Mouse (Mus musculus): ENCODE measurements around the gene Stx18. TPM values are rescaled to one million over a fixed set of nuclear protein-coding genes. Genes with fewer than 3 reads are reported as not detected.

The Stx18 gene
- 9.7 and 10.2 TPM in 2 replicates for polyA plus RNA-seq (2012; rRNA removed)

DNA sequence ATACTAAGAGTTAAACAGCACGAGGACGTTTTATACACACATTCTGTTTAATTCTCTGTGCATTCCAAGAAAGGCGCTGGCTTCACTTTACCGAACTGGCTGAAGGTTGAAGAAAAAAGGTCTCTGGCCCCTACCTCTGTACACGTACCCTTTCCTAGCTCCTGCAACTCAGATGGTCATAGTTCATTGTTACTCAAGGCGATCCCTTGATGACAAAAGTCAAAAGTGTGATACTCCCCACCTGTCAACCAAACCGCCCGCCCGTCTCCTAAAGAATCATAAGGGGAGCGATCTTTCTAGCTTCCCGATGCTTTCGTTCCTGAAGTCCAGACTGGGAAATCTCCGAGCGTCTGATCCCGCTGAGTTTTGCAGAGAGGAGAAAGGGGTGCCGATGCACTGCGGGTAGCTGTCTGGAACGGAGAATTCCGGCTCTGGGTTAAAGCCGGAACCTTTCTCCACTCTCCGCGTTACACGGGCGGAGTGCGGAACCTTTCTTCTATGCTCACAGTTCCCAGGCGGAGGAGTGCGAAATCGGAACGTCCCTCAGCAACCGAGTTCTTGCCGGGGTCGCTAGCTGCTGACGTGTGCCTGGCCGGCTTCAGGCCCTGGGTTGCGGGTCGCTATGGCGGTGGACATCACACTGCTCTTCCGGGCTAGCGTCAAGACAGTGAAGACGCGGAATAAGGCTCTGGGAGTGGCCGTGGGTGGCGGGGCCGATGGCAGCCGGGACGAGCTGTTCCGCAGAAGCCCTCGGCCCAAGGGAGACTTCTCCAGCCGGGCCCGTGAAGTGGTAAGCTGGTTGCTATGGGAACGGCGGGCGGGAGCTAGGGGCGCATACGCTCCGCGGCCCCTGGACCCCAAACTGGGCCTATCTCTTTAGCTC, at the start of gene Stx18:
Gene Stx18, plus strand, starts transcription at position 33 of the 883 bp plus-strand sequence.

DNA sequence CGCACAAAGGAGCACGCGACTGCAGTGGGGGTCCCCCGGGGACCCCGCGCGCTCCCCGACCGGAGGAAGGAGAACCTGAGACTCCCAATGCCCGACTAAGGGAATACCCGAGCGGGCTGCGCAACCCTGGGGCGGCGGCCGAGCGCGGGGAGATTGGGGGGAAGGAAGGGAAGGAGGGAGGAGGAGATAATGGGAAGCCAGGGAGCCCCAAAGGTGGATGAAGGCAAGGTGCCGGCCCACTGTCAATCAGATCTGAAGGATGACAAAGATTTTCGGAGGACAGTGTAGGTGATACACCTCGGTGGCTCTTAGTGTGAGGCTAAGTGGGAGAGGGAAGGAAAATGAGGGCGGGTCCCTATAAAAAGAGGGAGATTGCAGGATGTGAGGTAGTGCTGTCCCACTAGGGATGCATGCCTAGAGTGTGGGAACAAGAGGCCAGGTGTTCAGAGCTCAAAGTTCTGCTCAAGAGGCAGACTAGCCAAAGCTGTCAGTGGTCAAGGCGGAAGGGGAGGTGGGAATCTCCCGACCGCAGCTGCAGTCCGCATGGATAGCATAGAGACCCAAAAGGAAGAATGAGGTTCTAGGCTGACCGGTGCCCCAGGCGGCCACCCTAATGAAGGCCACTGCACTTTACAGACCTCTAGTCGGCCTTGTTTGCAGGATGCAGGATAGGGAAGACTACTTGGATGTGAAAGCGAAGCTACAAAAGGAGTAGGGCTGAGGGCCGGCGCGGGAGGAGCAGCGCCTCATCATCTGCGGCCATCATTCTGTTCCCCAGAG, 121.3 kb downstream of the Stx18 start, which contains the start of gene Nsg1:
Gene Nsg1, minus strand, starts transcription at position 274 of the 780 bp plus-strand sequence.

Other genes starting within 250 kb of the Stx18 start
- gene Msx1, start 214.2 kb upstream of the Stx18 start, polyA plus RNA-seq (2012; rRNA removed), result 0.07 TPM in 1 of 2 replicates, not detected in the other
- 1.2 and 1.3 TPM in 2 replicates for gene Nsg1, start 121.2 kb downstream of the Stx18 start, polyA plus RNA-seq (2012; rRNA removed)
- gene Zbtb49, start 181.7 kb downstream of the Stx18 start, polyA plus RNA-seq (2012; rRNA removed), result 3.3 and 3.6 TPM in 2 replicates
- gene Lyar, start 181.7 kb downstream of the Stx18 start, polyA plus RNA-seq (2012; rRNA removed), result 55.3 and 55.6 TPM in 2 replicates
- 25.1 and 31.8 TPM in 2 replicates for gene Tmem128, start 221.4 kb downstream of the Stx18 start, polyA plus RNA-seq (2012; rRNA removed)
- gene Otop1, start 237.2 kb downstream of the Stx18 start, polyA plus RNA-seq (2012; rRNA removed), result not detected in 2 replicates